ENCODE assay signal across 24 mouse cellular contexts in genomic region chr1:79654948-79655347, GRCm38 (mm10). TPM values are rescaled to one million over a fixed set of nuclear protein-coding genes. Genes with fewer than 3 reads are reported as not detected.
DNase-seq lines count a peak whose midpoint lies in the region; ATAC-seq and TF ChIP-seq lines count a peak whose summit lies in the region.
"Had no signal": no experiment of that assay in that cellular context is flagged by ENCODE, and none has a peak within 500 bp of the region (broad histone marks: within the 10 kb centered on the region; RNA-seq: fewer than 3 reads in every experiment).

No protein-coding gene starts in this region.

- H3K4me1 ChIP-seq in lung, adult 2 months (ENCODE audit: control insufficient read depth, insufficient read depth, low read length): no peaks in the 10 kb centered on the region
- no peaks in the 10 kb centered on the region for H3K4me1 ChIP-seq in lung, postnatal 0 days (ENCODE audit: insufficient read depth, low read depth, low read length)
- no peaks in the 10 kb centered on the region for H3K4me1 ChIP-seq in cerebellum, adult 2 months (ENCODE audit: control insufficient read depth, insufficient read depth, low read length)
- H3K4me1 ChIP-seq: forebrain, embryonic 10.5 days; forebrain, embryonic 13.5 days had no signal

- TF ChIP-seq EP300 in lung, postnatal 0 days (IDR thresholded peaks at IDR 0.05): peak; percentile 88

- 56% methylated on average over 2 of the region's 2 CpGs for WGBS in lung, adult 2 months
- WGBS in lung, postnatal 0 days: 54% methylated on average over 2 of the region's 2 CpGs
- 100% methylated on average over 2 of the region's 2 CpGs for WGBS in cerebellum, adult 2 months

- intact Hi-C loops in gastrocnemius, postnatal 14 days (cut with DNase I; ENCODE audit: low total_unique reads): no loop called here

- H3K27ac ChIP-seq in lung, postnatal 0 days (ENCODE audit: low read length): peak overlapping the region; percentile 59
- H3K27ac ChIP-seq in cerebellum, adult 2 months (ENCODE audit: insufficient read depth, low read length): no peak overlapping the region
- H3K27ac ChIP-seq: forebrain, embryonic 10.5 days; forebrain, embryonic 13.5 days; heart, embryonic 15.5 days; hindbrain, embryonic 14.5 days; hindbrain, postnatal 0 days had no signal

- no peak for TF ChIP-seq POLR2A in lung, adult 2 months (IDR thresholded peaks at IDR 0.05; ENCODE audit: borderline replicate concordance, extremely low read depth, low read depth, low read length)
- no peak for TF ChIP-seq POLR2A in cerebellum, adult 2 months (IDR thresholded peaks at IDR 0.05; ENCODE audit: borderline replicate concordance, insufficient read depth, low read length)

- no peaks in the 10 kb centered on the region for H3K27me3 ChIP-seq in lung, postnatal 0 days (replicated peaks; ENCODE audit: insufficient read depth, low read length)
- no peaks in the 10 kb centered on the region for H3K27me3 ChIP-seq in cerebellum, adult 2 months (ENCODE audit: control insufficient read depth, insufficient read depth, low read length)
- H3K27me3 ChIP-seq: forebrain, embryonic 13.5 days; heart, embryonic 12.5 days; heart, embryonic 15.5 days had no signal

- no peak overlapping the region for H3K9ac ChIP-seq in lung, postnatal 0 days (replicated peaks; ENCODE audit: low read depth)
- H3K9ac ChIP-seq: forebrain, embryonic 13.5 days; heart, embryonic 12.5 days; heart, embryonic 15.5 days; hindbrain, embryonic 14.5 days had no signal

- H3K4me3 ChIP-seq in lung, adult 2 months (replicated peaks; ENCODE audit: extremely low read depth, low read depth, low read length): no peak overlapping the region
- H3K4me3 ChIP-seq in lung, postnatal 0 days (ENCODE audit: low read depth, low read length): no peak overlapping the region
- H3K4me3 ChIP-seq in cerebellum, adult 2 months (replicated peaks; ENCODE audit: insufficient read depth, low read depth, low read length): no peak overlapping the region
- H3K4me3 ChIP-seq: forebrain, embryonic 10.5 days; forebrain, embryonic 13.5 days; heart, embryonic 12.5 days; heart, embryonic 15.5 days had no signal

- H3K9me3 ChIP-seq in lung, postnatal 0 days (ENCODE audit: low read length): no peaks in the 10 kb centered on the region
- H3K9me3 ChIP-seq: forebrain, embryonic 10.5 days; forebrain, embryonic 13.5 days; heart, embryonic 12.5 days; heart, embryonic 15.5 days had no signal

- TF ChIP-seq CTCF in lung, adult 2 months (IDR thresholded peaks at IDR 0.05; ENCODE audit: insufficient read depth, low read length): no peak
- peak; percentile 10; the same call in 1 of the 2 replicates for TF ChIP-seq CTCF in lung, postnatal 0 days (IDR thresholded peaks at IDR 0.05)
- no peak for TF ChIP-seq CTCF in cerebellum, adult 2 months (IDR thresholded peaks at IDR 0.05; ENCODE audit: borderline replicate concordance, insufficient read depth, low read depth, low read length)

- no peak overlapping the region for H3K4me2 ChIP-seq in lung, postnatal 0 days (replicated peaks; ENCODE audit: low read depth, low read length)
- H3K4me2 ChIP-seq: forebrain, embryonic 13.5 days; heart, embryonic 12.5 days; heart, embryonic 15.5 days; hindbrain, embryonic 14.5 days had no signal

- no peaks in the 10 kb centered on the region for H3K36me3 ChIP-seq in lung, postnatal 0 days (ENCODE audit: insufficient read depth, low read length)
- H3K36me3 ChIP-seq: forebrain, embryonic 10.5 days; heart, embryonic 12.5 days; heart, embryonic 15.5 days had no signal

- ATAC-seq in lung, postnatal 0 days: peak; percentile 94
- ATAC-seq: CD4-positive, CD25-positive, alpha-beta regulatory T cell, adult 4 months; forebrain, embryonic 13.5 days; forebrain, embryonic 16.5 days; hindbrain, postnatal 0 days had no signal

- peak; percentile 28 to 49 for DNase-seq in lung, adult 18-20 months
- no peak for DNase-seq in lung, adult 2 months
- DNase-seq in lung, postnatal 0 days (ENCODE audit: low spot score): peak; percentile 69
- peak; percentile 10 for DNase-seq in lung, postnatal 10 days
- no peak for DNase-seq in cerebellum, adult 2 months
- DNase-seq in gastrocnemius, postnatal 14 days: no peak
- DNase-seq: adrenal gland, adult 2 months; adrenal gland, postnatal 14 days; cerebellum, adult 11 months; cerebellum, adult 9-10 months; cerebellum, postnatal 14 days; gastrocnemius, postnatal 10 days; heart, adult 18-20 months; heart, postnatal 10 days; heart, postnatal 4 days had no signal

RNA-seq across cellular contexts. Expression of gene Ap1s3, which starts 16.8 kb away (rescaled TPM):
- polyA plus RNA-seq in lung, adult 2 months (2012; rRNA removed): 36.1 and 40.0 TPM in 2 replicates
- 1.2 and 1.6 TPM in 2 replicates for polyA plus RNA-seq in lung, postnatal 0 days (2015; fragmentation: Nextera tagmentation; extraction: Ambion mirVana)
- polyA plus RNA-seq in cerebellum, adult 2 months (2012; rRNA removed): 1.8 and 3.0 TPM in 2 replicates
- under 1 TPM in 1 of 2 experiments, not detected in 1; 0.16 TPM for total RNA-seq in gastrocnemius, postnatal 14 days (2021)
- total RNA-seq: gastrocnemius, adult 18-20 months had no signal
- polyA plus RNA-seq: forebrain, embryonic 16.5 days had no signal

Comparison
In these comparisons a context has a peak if more than half of its experiments do, and no peak if none do; other contexts are left out.
1. DNase-seq: peak in lung, adult 18-20 months (2 of 2), lung, postnatal 0 days (single experiment) and lung, postnatal 10 days (single experiment); none in lung, adult 2 months (single experiment), cerebellum, adult 2 months (0 of 2) and gastrocnemius, postnatal 14 days (single experiment).